Mouse (Mus musculus) layer of hippocampus, adult 9-11 months (tissue): ENCODE data around the gene Tdgf1.

ENCODE experiments used
- DNase-seq: peaks from one replicate; pipeline ENCODE4 v3.0.0; 2022

The Tdgf1 gene

DNA sequence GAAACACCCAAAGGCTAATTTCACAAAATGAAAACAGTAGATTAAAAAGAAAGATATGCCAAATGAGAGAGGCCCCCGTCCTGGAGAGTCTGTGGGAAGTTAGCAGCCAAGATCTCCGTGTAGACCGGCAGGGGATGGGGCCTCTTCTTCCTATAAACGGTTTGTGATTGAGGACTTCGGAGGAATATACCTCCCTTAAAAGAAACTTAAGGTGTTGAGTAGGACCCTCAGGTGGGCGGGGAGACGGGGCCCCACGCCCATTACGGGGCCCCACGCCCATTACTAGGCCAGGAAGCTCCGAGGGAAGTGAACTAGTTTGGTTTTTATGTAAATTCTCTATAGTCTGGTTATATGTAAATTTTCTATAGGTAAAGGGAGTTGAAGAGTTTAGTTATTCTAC, at the start of gene Tdgf1:
Gene Tdgf1, minus strand, starts transcription at position 233 of the 400 bp plus-strand sequence.
- DNase-seq, result no peak

DNA sequence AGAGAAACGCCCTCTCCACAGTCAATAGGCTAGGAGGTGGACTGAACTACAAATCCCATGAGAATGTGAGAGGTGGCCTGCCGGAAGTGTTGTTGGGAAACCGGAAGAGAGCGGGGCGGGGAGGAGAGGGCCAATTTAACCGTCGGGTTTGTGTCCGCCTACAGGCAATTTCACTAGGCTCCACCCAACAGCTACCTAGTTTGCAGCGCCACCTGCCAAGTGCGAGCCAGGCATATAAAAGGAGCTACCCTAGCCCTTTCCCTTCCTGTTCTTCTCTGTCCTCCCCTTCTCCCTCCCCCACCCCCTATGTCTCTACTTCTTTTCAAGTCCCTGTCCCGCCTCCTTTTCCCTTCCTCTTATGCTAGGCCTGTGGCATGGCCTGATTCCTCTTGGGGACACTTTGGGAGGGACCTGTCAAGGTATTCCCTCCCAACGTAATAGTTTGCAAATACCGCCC, 48.8 kb upstream of the Tdgf1 start:
- peak; percentile 74 for DNase-seq

DNA sequence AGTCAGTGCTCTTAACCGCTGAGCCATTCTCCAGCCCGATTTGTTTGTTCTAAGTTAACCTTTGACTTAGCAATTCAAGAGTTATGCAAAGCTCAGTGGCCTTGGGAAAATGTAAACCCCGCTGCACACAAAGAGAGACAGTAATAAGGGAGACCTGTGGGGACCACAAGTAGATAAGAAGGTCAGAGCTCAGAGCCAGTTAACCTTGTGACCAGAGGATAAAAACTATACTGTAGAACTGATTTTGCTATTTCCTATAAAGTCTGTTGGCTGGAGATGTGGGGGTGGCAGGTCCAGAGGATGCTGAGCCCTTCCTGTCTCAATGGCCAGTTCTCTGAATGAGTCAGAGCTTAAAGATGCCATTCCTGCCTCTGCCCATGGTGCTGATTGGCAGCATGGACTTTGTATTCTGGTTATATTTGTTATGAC, 47.3 kb upstream of the Tdgf1 start:
- DNase-seq, result no peak

DNA sequence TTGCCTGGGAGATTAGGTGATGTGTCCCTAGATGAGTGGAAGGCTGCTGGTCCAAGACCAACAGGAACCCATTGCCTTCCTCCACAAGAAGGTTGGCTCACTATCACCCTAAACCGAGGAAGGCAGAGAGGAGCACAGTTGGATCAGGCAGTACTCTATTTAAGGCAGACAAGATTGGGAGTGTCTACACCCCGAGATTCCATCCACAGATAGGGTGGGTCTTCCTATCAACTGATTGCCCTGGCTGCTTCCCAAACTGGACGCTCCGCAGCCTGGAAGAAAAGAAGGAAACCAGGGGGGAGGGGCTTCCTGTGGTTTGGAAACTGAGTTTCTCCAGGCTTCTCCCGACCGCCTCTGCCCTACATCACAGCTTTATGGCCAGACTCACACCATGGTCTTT, 44.2 kb upstream of the Tdgf1 start, which contains the start of gene Rtp3:
Gene Rtp3, minus strand, starts transcription at position 380 of the 400 bp plus-strand sequence.
- no peak for DNase-seq

DNA sequence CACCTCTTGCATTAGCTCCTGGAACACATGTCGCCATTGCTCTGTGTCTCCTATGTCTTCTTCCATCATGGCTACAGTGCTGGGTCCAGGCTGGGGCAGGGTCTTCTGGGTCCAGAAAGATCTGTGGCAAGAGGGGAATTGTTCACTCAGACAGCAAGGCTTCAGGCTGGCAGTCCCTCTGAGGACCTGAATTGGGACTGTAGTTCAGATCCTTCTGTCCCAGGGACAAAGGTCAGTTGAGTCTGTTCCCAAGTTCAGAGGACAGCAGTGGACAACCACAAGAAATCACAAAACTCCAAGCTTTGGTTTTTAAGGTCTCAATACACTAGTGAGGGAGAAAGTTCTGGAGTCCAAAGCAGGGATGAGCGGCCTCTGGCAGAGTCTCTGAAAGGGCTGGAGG, 43.6 kb upstream of the Tdgf1 start:
- DNase-seq, result no peak

DNA sequence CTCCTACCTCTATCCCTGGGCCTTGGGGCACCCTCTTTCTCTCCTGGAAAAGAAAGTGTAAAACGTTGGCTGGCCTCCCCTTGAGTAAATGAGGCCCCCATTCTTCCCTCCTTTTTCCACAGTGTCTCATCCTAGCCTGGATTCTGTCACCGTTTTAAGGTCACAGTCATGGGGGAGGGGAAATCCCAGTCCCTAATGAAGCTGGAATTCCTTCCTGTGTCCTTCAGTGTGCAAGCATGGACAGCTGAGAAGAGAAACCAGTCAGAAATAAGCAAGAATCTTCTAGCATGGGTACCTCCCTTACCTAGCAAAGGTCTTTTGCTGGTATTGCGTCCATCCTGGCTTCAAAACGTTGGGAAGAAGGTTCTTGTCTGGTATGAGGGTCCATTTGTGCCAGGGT, 43.2 kb upstream of the Tdgf1 start:
- DNase-seq, result no peak

DNA sequence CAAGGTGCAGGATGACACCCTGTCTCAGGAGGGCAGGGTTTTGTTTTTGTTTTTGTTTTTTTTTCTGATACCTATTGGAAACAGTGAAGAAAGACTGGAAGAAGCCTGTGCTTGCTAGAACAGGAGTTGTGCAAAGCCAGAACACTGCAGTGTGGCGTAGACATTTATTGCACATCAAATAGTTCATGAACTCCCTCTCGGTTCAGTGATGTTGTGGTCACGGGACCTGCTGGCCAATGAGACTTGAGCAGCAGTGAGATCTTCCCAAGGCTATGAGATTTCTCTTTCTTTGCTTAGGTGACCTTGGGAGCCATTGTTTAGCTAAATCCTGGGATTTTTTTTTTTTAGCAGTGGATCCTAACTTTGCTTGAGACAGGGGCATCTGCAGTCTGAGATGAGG, 42.1 kb upstream of the Tdgf1 start:
- no peak for DNase-seq

DNA sequence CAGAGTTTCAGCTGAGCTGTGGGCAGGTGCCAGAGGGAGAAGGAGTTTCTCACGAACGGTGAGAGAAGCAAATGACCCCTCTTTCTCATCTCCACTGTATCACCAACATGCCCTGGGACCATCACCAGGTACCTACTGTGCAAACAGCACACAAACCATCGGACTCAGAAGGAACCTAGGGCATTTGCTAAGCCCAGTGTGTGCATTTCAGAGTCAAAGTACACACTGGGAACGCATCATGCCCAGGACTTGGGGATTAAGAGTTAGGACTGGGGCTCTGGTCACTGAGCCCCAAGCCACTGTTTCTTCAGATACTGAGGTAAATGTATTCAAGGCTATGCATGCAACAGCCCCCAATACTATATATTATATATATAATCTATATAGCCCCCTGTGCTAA, 41.4 kb upstream of the Tdgf1 start:
- DNase-seq, result no peak

DNA sequence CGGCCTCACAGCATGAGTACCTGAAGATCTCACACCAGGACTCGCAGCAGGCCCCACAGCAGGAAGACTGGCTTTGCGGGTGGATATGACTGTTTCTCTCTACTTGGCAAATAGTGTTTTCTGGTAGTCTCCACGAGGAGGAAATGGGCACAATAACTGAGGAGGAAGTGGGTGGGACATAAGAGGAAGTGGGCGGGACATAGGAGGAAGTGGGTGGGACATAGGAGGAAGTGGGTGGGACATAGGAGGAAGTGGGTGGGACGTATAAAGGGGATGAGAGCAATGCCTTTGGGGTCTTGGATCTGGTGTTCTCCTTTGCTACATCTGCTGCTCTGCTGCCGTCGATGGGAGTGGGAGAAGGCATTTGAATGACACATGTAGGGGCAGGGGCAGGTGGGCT, 40.0 kb upstream of the Tdgf1 start:
- no peak for DNase-seq

DNA sequence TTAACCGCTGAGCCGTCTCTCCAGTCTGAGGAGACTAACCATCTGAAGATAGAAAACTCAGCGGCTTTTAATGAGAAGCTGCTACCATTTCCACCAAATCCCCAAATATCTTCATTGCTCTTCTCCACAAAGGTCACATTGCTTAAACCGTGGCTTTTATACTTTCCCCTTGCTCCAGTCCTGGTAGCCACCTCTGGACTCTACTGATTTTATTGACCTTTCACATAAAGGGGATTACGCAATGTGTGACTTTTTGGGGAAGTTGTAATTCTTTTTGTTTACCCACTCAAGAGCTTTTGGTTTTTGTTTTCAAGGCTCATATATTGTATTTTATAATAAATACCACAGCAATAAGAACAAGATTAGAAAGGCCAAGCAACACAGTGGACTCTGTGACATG, 39.6 kb upstream of the Tdgf1 start:
- no peak for DNase-seq

DNA sequence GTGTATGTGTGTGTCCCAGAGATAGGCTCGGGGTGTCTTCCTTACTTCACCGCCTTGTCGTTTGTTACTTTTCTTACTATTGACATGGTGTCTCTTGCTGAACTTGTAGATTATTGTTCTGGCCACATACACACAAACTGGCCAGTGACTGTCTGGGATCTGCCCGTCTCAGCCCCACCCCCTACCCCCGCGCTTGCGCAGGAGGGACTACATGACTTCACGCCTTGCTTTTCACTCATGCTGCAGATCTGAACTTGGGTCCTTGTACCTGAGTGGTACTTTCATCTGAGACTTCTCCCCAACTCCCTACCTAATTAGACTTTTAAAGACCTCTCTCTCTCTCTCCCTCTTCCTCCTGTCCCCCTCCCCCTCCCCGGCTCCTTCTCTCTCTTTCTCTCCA, 38.1 kb upstream of the Tdgf1 start:
- DNase-seq, result no peak

DNA sequence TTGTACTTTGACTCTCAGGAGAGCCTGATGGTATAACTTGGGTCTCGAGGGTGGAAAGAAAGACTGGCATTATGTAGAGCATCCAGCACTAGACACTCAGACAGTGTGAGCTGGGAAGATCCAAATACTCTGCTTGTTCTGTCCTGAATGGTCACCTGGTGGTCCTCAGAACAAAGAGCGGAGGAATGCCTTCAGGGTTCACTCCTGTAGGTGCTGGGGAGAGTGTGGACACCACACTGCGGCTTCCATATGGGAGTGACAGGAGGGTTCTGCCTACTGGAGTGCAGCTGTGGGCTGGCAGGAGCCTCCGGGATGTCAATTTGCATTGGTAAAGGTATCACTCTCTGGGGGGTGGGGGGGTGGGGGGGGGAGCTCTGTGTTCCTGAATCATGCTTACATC, 36.4 kb upstream of the Tdgf1 start:
- DNase-seq, result no peak

DNA sequence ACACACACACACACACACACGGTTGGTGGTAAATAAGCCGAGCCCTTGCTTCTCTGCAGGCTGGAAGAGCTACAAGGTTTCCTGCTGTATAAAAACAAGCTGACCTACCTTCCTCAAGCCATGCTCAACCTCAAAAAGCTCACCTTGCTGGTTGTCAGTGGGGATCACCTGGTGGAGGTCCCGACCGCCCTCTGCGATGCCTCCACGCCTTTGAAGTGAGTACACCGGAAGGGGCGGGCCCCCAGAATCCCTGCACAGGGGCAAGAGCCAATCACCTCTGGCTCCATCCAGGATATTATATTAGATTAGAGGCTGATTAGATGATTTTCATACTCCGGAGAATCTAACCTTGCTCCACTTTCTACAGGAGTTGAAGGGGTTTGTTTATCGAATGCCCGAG, 33.5 kb upstream of the Tdgf1 start:
- no peak for DNase-seq

DNA sequence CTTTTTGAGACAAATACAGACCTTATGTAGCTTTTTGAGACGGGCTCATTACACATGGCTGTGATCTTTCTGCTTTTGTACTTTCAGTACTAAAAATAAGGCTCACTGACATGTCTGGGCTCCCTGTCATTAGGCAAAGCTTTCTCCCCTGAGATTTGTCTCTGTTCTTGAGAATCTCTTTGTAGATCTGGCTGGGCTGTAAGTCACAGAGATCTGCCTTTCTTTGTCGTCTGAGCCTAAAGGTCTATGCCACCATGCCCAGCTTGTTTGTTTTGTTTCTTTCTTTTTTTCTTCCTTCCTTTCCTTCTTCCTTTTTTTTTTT, 19.9 kb upstream of the Tdgf1 start:
- DNase-seq, result no peak

DNA sequence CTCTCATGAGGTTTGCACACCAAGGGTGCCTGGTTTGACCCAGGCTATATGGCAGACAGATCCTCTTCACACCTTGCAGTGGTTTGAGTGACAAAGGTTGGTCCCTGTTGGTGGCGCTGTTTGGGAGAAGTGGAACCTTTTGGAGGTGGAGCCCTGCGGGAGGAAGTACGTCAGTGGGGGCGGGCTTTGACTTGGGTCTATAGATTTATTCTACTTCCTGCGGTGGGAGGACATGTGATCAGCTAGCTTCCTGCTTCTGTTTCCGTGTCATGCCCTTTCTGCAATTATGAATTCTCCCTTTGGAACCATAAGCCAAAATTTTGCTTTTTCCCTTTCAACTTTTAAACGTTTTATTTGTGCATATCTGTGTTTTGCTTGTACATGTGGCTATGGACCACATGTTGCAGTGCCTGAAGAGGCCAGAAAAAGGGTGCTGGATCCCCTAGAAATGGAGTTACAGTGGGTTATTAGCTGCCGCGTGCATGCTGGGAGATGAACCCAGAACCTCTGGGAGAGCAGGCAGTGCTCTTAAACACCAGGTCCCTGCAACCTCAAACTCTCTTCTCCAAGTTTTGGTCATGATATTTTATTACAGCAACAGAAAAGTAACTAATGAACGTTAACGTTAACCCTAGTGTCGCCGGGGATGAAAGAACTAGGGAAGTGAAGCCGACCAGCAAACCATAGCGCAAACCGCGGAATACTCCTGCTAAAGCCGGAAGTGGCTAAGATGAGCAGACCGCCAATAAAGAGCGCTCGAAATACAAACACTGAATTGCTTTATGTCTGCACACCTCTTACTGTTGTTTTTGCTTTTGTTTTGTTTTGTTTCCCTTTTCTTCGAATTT, 19.3 kb upstream of the Tdgf1 start:
- no peak for DNase-seq

DNA sequence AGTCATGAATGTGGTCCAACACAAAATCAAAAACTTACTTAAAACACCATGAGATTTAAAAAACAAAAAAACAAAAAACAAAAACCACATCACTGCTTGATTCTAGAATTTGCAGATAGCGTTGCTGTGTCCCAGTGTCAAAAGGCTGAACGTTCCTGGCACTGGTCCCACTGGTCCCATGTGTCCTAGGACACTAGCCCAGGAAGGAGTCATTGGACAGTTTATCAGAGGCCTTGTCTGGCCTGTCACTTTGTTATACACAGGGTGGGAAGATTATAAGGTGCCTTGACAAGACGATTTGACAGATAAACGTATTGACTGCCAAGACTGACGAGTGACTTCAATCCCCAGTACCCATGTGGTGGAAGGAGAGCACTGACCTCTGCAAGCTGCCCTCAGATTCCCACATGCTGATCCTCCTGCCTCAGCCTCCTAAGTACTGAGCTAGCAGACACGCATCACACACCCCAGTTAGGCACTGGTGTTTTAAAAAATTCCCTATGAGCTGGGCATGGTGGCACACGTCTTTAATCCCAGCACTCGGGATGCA, 17.7 kb upstream of the Tdgf1 start:
- no peak for DNase-seq

DNA sequence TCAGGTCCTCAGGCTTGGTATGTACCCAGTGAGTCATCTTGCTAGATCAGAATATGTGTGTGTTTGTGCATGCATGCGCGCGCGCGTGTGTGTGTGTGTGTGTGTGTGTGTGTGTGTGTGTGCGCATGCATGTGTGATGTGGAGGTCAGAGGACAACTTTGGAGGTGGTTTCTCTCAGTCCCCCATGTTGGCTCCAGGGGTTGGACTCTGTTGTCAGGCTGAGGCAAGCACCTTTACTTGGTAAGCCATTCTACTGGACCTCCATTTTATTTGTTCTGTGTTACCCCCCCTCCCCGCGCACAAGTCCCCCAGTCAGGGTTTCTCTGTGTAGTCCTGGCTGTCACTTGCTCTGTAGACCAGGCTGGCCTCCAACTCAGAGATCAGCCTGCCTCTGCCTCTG, 15.4 kb upstream of the Tdgf1 start:
- no peak for DNase-seq

DNA sequence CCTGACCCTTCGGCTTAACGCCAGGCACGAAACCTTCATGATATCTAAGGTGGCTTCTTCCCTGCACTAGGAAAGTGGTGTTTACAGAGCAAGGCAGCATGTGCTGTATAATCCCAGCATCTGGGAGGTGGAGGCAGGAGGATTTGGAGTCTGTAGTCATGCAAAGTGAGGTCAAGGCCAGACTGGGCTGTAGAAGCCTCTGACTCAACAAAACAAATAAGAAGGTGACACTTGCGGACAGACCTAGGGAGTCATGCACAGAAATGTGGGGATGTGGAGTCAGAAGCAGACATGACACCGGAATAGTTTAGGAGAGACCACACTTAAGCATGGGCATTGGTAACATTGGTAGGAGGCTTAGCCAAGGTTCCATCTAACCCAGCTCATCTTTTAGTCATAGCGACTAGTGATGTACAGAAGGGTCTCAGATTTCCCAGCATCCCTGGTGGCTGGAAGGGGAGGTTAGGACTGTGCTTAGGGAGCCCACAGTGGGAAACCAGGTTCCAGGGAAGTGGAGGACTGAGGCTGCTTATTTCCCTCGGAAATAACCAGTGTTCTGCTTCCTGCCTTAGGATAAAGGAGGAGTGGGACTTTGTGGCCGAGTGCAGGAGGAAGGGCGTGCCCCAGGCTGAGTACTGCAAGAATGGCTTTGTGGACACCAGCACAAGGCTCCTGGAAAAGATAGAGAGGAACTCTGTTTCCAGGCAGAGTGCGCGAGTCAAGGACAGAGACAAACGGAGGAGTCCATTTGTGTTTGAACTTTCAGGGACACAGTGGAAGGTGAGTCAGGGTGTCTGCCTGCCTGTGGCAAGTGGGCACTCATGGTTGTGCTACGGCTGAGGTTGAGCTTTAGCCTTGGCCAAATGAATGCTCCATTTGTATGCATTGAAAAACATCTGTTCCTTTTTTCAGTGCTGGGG, 14.5 kb upstream of the Tdgf1 start:
- DNase-seq, result no peak

DNA sequence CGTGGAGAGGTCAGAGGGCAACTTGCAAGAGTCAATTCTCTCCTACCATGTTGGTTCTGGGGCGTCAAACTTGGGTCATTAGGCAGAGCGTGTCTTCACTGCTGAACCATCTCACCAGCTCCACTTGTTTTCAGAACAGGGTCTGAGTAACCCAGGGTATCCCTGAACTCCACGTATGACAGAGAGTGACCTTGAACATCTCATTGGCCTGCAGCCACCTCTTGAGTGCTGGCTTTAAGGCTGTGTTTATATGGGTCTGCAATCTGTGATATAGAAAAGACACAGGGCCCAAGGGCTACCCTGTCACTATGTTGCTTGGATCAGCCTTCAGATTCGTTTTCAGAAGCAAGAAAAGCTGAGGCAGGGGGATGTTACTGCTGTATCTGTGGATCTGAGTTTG, 13.7 kb upstream of the Tdgf1 start:
- DNase-seq, result no peak

DNA sequence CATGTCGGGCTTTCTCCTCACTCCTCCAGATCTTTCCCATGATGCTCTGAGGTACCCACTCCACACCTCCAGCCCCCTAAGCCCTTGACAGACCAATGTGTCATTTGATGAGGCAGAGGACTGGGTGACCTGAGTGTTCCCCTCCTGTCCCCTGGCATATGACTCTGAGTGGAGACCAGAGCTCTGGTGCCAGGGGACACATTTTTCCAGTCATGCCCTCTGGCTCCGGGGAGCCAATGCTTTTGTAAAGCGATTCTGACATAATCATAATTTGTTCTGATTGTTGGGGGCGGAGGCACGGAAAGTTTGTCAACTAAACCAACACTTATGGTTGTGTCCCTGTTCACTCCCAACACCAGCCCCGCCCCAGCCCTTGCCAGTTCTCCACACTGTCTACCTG, 10.0 kb upstream of the Tdgf1 start:
- no peak for DNase-seq

DNA sequence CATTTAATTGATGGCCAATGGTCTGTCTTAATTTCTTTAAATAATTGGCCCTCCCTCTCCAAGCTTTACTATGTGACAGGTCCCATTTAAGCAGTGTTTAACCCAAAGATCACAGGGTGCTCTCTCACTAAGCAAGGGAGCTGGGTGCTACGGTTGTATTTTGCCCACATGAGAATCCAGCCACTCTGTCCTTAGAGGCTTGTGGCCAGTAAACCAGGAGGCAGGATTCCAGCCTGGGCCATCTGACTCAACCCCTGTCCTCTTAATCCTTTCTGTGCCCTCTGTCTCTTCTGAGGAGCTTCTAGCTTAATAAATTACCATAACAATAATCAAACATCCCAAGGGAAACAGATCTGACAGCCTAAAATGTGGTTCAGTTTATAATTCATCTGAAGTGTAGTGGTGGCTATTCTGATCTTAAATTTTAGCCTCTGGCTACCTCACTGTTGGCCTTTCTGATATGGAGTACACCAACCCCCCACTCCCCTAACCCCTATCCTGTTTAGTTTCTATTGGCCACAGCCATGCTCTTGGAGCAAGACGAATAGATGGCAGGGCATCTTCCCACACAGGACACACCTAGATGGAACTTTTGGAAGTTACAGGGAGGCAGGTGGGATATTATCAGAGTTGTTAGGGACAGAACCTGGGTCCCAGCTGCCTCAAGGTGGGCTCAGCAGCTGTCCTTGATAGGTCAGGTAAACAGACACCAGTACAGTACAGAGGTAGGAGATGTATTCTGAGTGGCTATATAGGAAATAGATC, 8.9 kb upstream of the Tdgf1 start:
- no peak for DNase-seq

DNA sequence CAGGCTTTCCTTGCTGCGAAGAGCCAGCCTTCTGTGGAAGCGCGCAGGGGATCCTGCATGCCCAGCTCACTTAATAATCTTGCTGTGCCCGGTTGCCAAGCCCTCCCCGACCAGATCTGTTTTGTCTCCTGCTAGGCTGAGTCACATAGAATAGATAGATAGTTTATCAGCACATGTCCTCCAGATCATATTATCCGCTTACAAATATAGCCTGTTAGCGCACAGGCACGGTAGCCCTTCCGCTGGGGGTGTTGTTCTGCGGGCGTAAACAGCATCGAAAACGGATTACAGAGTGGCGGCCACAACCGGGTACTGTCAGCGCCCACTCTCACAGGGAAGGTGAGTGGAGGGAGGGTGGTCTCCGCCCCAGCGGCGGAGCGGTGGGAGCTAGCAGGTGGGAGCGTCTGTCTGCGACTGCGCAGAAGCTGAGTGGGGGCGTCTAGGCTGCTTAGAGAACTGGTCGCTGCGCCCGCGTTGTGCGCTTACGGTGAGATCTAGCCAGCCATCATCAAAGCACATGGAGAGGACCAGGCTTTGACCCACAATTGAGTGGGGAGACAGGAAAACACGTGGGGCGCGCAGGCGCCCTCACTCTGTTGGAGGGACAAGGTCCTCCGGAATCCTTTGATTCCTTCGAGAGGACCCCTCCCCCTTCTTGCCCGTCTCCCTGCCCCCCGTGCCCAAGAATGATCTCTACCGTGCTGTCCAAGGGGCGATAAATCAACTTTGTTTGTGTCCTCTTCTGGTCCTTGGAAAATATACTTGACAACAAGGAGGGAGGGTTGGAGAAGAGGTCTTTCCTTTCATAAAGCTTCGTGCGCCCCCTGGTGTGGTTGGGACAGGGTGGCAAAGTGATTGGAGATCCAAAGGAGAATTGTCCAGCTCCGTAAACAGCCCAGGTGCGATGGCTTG, 7.8 kb upstream of the Tdgf1 start:
- peak; percentile 65 for DNase-seq
